ENCODE assay signal across 20 mouse cellular contexts in the genomic region with DNA sequence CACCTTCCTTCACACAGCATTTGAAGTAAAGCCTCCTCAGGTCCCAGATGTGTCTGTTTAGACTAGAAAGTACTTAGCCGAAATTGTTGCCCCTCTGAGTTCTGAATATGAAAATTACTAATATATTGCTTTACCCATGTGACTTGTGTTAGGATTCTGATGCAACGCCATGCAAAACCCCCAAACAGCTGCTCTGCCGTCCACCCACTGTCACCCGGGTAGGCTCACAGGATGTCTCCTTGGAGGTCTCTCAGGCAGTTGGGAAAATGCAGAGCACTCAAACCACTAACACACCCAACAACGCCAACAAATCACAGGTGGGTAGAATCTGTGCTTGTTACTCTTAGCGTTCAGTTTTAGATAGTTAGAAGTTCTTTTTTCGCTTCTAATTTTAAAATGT.
"Had no signal": no experiment of that assay in that cellular context is flagged by ENCODE, and none has a peak within 500 bp of the region (broad histone marks: within the 10 kb centered on the region; RNA-seq: fewer than 3 reads in every experiment).

No protein-coding gene starts in this region.

- H3K27ac ChIP-seq: lung, embryonic 15.5 days; macrophage; midbrain, embryonic 13.5 days; midbrain, embryonic 15.5 days; neural tube, embryonic 13.5 days; neural tube, embryonic 15.5 days had no signal

- H3K9ac ChIP-seq: liver, postnatal 0 days; lung, embryonic 15.5 days; midbrain, embryonic 13.5 days; midbrain, embryonic 15.5 days; neural tube, embryonic 13.5 days; neural tube, embryonic 15.5 days had no signal

- DNase-seq: liver, postnatal 0 days; lung, adult 2 months; lung, postnatal 14 days; lung, postnatal 36 days; retina, postnatal 1 day; right cerebral cortex, adult 18-20 months; right cerebral cortex, postnatal 25 days; right cerebral cortex, postnatal 4 days; spleen, adult 18-20 months; thymus, adult 18-20 months; thymus, postnatal 14 days; thymus, postnatal 36 days had no signal

- H3K9me3 ChIP-seq: lung, embryonic 15.5 days; megakaryocyte, embryonic 14.5 days; midbrain, embryonic 13.5 days; midbrain, embryonic 15.5 days; neural tube, embryonic 13.5 days; neural tube, embryonic 15.5 days had no signal

- H3K27me3 ChIP-seq: lung, embryonic 15.5 days; megakaryocyte, embryonic 14.5 days; midbrain, embryonic 13.5 days; midbrain, embryonic 15.5 days; neural tube, embryonic 13.5 days; neural tube, embryonic 15.5 days had no signal

- H3K4me3 ChIP-seq: lung, embryonic 15.5 days; megakaryocyte, embryonic 14.5 days; midbrain, embryonic 13.5 days; midbrain, embryonic 15.5 days; neural tube, embryonic 13.5 days; neural tube, embryonic 15.5 days had no signal

- H3K4me2 ChIP-seq: lung, embryonic 15.5 days; midbrain, embryonic 11.5 days; midbrain, embryonic 13.5 days; midbrain, embryonic 15.5 days; neural tube, embryonic 13.5 days; neural tube, embryonic 15.5 days had no signal

- H3K4me1 ChIP-seq: lung, embryonic 15.5 days; midbrain, embryonic 13.5 days; midbrain, embryonic 15.5 days; neural tube, embryonic 13.5 days; neural tube, embryonic 15.5 days had no signal
